Mouse (Mus musculus): ENCODE results near the gene Olfr303. TPM values are rescaled to one million over a fixed set of nuclear protein-coding genes. Genes with fewer than 3 reads are reported as not detected.
"Not testable (repeated sequence)": the region's sequence is repeated elsewhere in the genome, so short reads cannot be mapped to it uniquely, and the experiment has no call there.

The Olfr303 gene
- polyA plus RNA-seq (2012; ENCODE audit: insufficient read depth, low replicate concordance), result not detected in 2 replicates

- H3K4me3 ChIP-seq (replicated peaks), result no peak within 1 kb of the TSS
- H3K4me1 ChIP-seq, result no peaks in the 10 kb centered on the region
- TF ChIP-seq FLI1 (IDR thresholded peaks at IDR 0.05; ENCODE audit: low read length) (no peak), GATA1 (IDR thresholded peaks at IDR 0.05; ENCODE audit: borderline replicate concordance, low read length) (no peak)
- H3K27me3 ChIP-seq (replicated peaks), result no peaks in the 10 kb centered on the region
- no peaks in the 10 kb centered on the region for H3K36me3 ChIP-seq (replicated peaks; ENCODE audit: low read length)
- 0 out of 2 replicates have a peak, but pooled peaks cover 2% of the 10 kb centered on the region for H3K9me3 ChIP-seq
These were observed at the start of gene Olfr303 for GRCm38 (mm10) chr7:86397689-86398088. Olfr303 (minus strand) TSS chr7:86397789.

- H3K36me3 ChIP-seq (replicated peaks; ENCODE audit: low read length), result no peaks in the 10 kb centered on the region
- H3K4me1 ChIP-seq, result no peaks in the 10 kb centered on the region
- H3K4me3 ChIP-seq (replicated peaks), result no peak within 1 kb of the TSS
- H3K27me3 ChIP-seq (replicated peaks), result no peaks in the 10 kb centered on the region
- TF ChIP-seq FLI1 (IDR thresholded peaks at IDR 0.05; ENCODE audit: low read length), result no peak
- no peak for TF ChIP-seq GATA1 (IDR thresholded peaks at IDR 0.05; ENCODE audit: borderline replicate concordance, low read length)
- H3K9me3 ChIP-seq, result no peaks in the 10 kb centered on the region
These were observed 6.0 kb upstream of the Olfr303 start, which contains the start of gene Olfr301 for GRCm38 (mm10) chr7:86403546-86403945. Olfr301 (plus strand) TSS chr7:86403846.

- Histone ChIP-seq H3K4me3 (replicated peaks) (no peak within 1 kb of the TSS), H3K9me3 (no peaks in the 10 kb centered on the region), H3K4me1 (no peaks in the 10 kb centered on the region), H3K36me3 (replicated peaks; ENCODE audit: low read length) (no peaks in the 10 kb centered on the region), H3K27me3 (replicated peaks) (no peaks in the 10 kb centered on the region)
- TF ChIP-seq GATA1 (IDR thresholded peaks at IDR 0.05; ENCODE audit: borderline replicate concordance, low read length), result no peak
- no peak for TF ChIP-seq FLI1 (IDR thresholded peaks at IDR 0.05; ENCODE audit: low read length)
These were observed 11.0 kb downstream of the Olfr303 start, which contains the start of gene Olfr304 for GRCm38 (mm10) chr7:86386558-86386957. Olfr304 (minus strand) TSS chr7:86386658.

- Histone ChIP-seq H3K9me3 (no peaks in the 10 kb centered on the region), H3K36me3 (replicated peaks; ENCODE audit: low read length) (no peaks in the 10 kb centered on the region), H3K4me3 (replicated peaks) (no peak overlapping the region), H3K4me1 (no peaks in the 10 kb centered on the region), H3K27me3 (replicated peaks) (no peaks in the 10 kb centered on the region)
- TF ChIP-seq FLI1 (IDR thresholded peaks at IDR 0.05; ENCODE audit: low read length), result no peak
- no peak for TF ChIP-seq GATA1 (IDR thresholded peaks at IDR 0.05; ENCODE audit: borderline replicate concordance, low read length)
These were observed 11.8 kb downstream of the Olfr303 start for GRCm38 (mm10) chr7:86385769-86386168.

- Histone ChIP-seq H3K4me1 (no peaks in the 10 kb centered on the region), H3K4me3 (replicated peaks) (no peak within 1 kb of the TSS), H3K9me3 (no peaks in the 10 kb centered on the region), H3K27me3 (replicated peaks) (no peaks in the 10 kb centered on the region), H3K36me3 (replicated peaks; ENCODE audit: low read length) (no peaks in the 10 kb centered on the region)
- TF ChIP-seq GATA1 (IDR thresholded peaks at IDR 0.05; ENCODE audit: borderline replicate concordance, low read length) (no peak), FLI1 (IDR thresholded peaks at IDR 0.05; ENCODE audit: low read length) (no peak)
These were observed 30.8 kb downstream of the Olfr303 start, which contains the start of gene Olfr305 for GRCm38 (mm10) chr7:86366828-86367227. Olfr305 (minus strand) TSS chr7:86366928.

GRCm38 (mm10) chr7:86346296-86346695 lies 51.3 kb downstream of the Olfr303 start:
- not testable (repeated sequence) for H3K27me3 ChIP-seq (replicated peaks); H3K9me3 ChIP-seq; H3K36me3 ChIP-seq (replicated peaks; ENCODE audit: low read length); H3K4me1 ChIP-seq; H3K4me3 ChIP-seq (replicated peaks)

GRCm38 (mm10) chr7:86344253-86344652 lies 53.3 kb downstream of the Olfr303 start:
- no peaks in the 10 kb centered on the region for H3K36me3 ChIP-seq (replicated peaks; ENCODE audit: low read length)
- TF ChIP-seq FLI1 (IDR thresholded peaks at IDR 0.05; ENCODE audit: low read length) (no peak), GATA1 (IDR thresholded peaks at IDR 0.05; ENCODE audit: borderline replicate concordance, low read length) (no peak)
- no peaks in the 10 kb centered on the region for H3K27me3 ChIP-seq (replicated peaks)
- H3K4me3 ChIP-seq (replicated peaks), result no peak overlapping the region
- H3K4me1 ChIP-seq, result no peaks in the 10 kb centered on the region
- H3K9me3 ChIP-seq, result no peaks in the 10 kb centered on the region

GRCm38 (mm10) chr7:86342881-86343565 lies 54.6 kb downstream of the Olfr303 start:
- Histone ChIP-seq H3K36me3 (replicated peaks; ENCODE audit: low read length) (no peaks in the 10 kb centered on the region), H3K4me1 (no peaks in the 10 kb centered on the region), H3K4me3 (replicated peaks) (no peak overlapping the region), H3K27me3 (replicated peaks) (no peaks in the 10 kb centered on the region), H3K9me3 (no peaks in the 10 kb centered on the region)
- TF ChIP-seq GATA1 (IDR thresholded peaks at IDR 0.05; ENCODE audit: borderline replicate concordance, low read length), result no peak
- no peak for TF ChIP-seq FLI1 (IDR thresholded peaks at IDR 0.05; ENCODE audit: low read length)

Other genes with a start within 250 kb of the Olfr303 start
- gene Vmn2r75, start 226.0 kb downstream of the Olfr303 start, polyA plus RNA-seq (2012; ENCODE audit: insufficient read depth, low replicate concordance), result not detected in 2 replicates
- gene Vmn2r76, start 151.5 kb downstream of the Olfr303 start, polyA plus RNA-seq (2012; ENCODE audit: insufficient read depth, low replicate concordance), result not detected in 2 replicates
- gene Olfr310, start 120.6 kb downstream of the Olfr303 start, polyA plus RNA-seq (2012; ENCODE audit: insufficient read depth, low replicate concordance), result not detected in 2 replicates
- gene Olfr309, start 84.1 kb downstream of the Olfr303 start, polyA plus RNA-seq (2012; ENCODE audit: insufficient read depth, low replicate concordance), result not detected in 2 replicates
- not detected in 2 replicates for gene Olfr308, start 72.2 kb downstream of the Olfr303 start, polyA plus RNA-seq (2012; ENCODE audit: insufficient read depth, low replicate concordance)
- gene Olfr307, start 60.2 kb downstream of the Olfr303 start, polyA plus RNA-seq (2012; ENCODE audit: insufficient read depth, low replicate concordance), result not detected in 2 replicates
- gene Olfr305, start 30.9 kb downstream of the Olfr303 start, polyA plus RNA-seq (2012; ENCODE audit: insufficient read depth, low replicate concordance), result 0.47 TPM in 1 of 2 replicates, not detected in the other
- not detected in 2 replicates for gene Olfr304, start 11.1 kb downstream of the Olfr303 start, polyA plus RNA-seq (2012; ENCODE audit: insufficient read depth, low replicate concordance)
- not detected in 2 replicates for gene Olfr301, start 6.1 kb upstream of the Olfr303 start, polyA plus RNA-seq (2012; ENCODE audit: insufficient read depth, low replicate concordance)
- gene Olfr299, start 62.1 kb upstream of the Olfr303 start, polyA plus RNA-seq (2012; ENCODE audit: insufficient read depth, low replicate concordance), result not detected in 2 replicates
- not detected in 2 replicates for gene Olfr298, start 94.7 kb upstream of the Olfr303 start, polyA plus RNA-seq (2012; ENCODE audit: insufficient read depth, low replicate concordance)
- gene Olfr297, start 122.2 kb upstream of the Olfr303 start, polyA plus RNA-seq (2012; ENCODE audit: insufficient read depth, low replicate concordance), result not detected in 2 replicates
- not detected in 2 replicates for gene Olfr295, start 186.1 kb upstream of the Olfr303 start, polyA plus RNA-seq (2012; ENCODE audit: insufficient read depth, low replicate concordance)
- not detected in 2 replicates for gene Olfr294, start 218.9 kb upstream of the Olfr303 start, polyA plus RNA-seq (2012; ENCODE audit: insufficient read depth, low replicate concordance)